Mouse (Mus musculus): Measurements from ENCODE around the gene Gm12258. TPM values are rescaled to one million over a fixed set of nuclear protein-coding genes. Genes with fewer than 3 reads are reported as not detected.
"Not testable (repeated sequence)": the region's sequence is repeated elsewhere in the genome, so short reads cannot be mapped to it uniquely, and the experiment has no call there.

Gene Gm12258
- 19.1 and 22.3 TPM in 2 replicates for polyA plus RNA-seq (2015; fragmentation: Nextera tagmentation; extraction: Ambion mirVana)

GRCm38 (mm10) chr11:58846919-58847461 is at the start of gene Gm12258:
TSS of gene Gm12258 (plus strand) at chr11:58847158.
- WGBS = under 1% methylated on average over 24 of the region's 24 CpGs
- Histone ChIP-seq H3K36me3 (peaks cover 35% of the 10 kb centered on the region), H3K27me3 (no peaks in the 10 kb centered on the region; the same call in 1 of the 2 replicates), H3K4me2 (peak within 1 kb of the TSS; percentile 90), H3K9ac (peak within 1 kb of the TSS; percentile 91), H3K9me3 (no peaks in the 10 kb centered on the region), H3K4me3 (peak within 1 kb of the TSS; percentile 84), H3K4me1 (replicated peaks) (peaks cover 17% of the 10 kb centered on the region), H3K27ac (replicated peaks) (peak within 1 kb of the TSS; percentile 86)
- peak; percentile 100 for ATAC-seq (ENCODE audit: low read depth)

- Histone ChIP-seq H3K4me2 (no peak overlapping the region), H3K4me1 (replicated peaks) (peaks cover 12% of the 10 kb centered on the region), H3K36me3 (no peaks in the 10 kb centered on the region), H3K27me3 (no peaks in the 10 kb centered on the region), H3K9me3 (no peaks in the 10 kb centered on the region), H3K27ac (replicated peaks) (no peak overlapping the region), H3K4me3 (no peak overlapping the region), H3K9ac (no peak overlapping the region)
- ATAC-seq (ENCODE audit: low read depth) = no peak
- 82% methylated on average over 5 of the region's 5 CpGs for WGBS
These were observed 47.2 kb upstream of the Gm12258 start for GRCm38 (mm10) chr11:58799747-58800146.

- peak within 1 kb of the TSS; percentile 18; the same call in 1 of the 2 replicates for H3K4me2 ChIP-seq
- no peaks in the 10 kb centered on the region for H3K9me3 ChIP-seq
- H3K4me1 ChIP-seq (replicated peaks) = peaks cover 12% of the 10 kb centered on the region
- no peak within 1 kb of the TSS for H3K27ac ChIP-seq (replicated peaks)
- no peak within 1 kb of the TSS for H3K4me3 ChIP-seq
- H3K9ac ChIP-seq = no peak within 1 kb of the TSS; the same call in 1 of the 2 replicates
- ATAC-seq (ENCODE audit: low read depth) = peak; percentile 59
- 38% methylated on average over 14 of the region's 14 CpGs for WGBS
- H3K27me3 ChIP-seq = no peaks in the 10 kb centered on the region
- H3K36me3 ChIP-seq = no peaks in the 10 kb centered on the region
These were observed 45.3 kb upstream of the Gm12258 start, which contains the start of gene Fam183b for GRCm38 (mm10) chr11:58801558-58802228. TSS of gene Fam183b (minus strand) at chr11:58801960.

- H3K27me3 ChIP-seq = no peaks in the 10 kb centered on the region
- H3K9ac ChIP-seq = no peak overlapping the region
- H3K36me3 ChIP-seq = no peaks in the 10 kb centered on the region
- ATAC-seq (ENCODE audit: low read depth) = no peak
- H3K9me3 ChIP-seq = no peaks in the 10 kb centered on the region
- no peak overlapping the region for H3K4me2 ChIP-seq
- WGBS = 80% methylated on average over 4 of the region's 4 CpGs
- peaks cover 12% of the 10 kb centered on the region for H3K4me1 ChIP-seq (replicated peaks)
- no peak overlapping the region for H3K4me3 ChIP-seq
- no peak overlapping the region for H3K27ac ChIP-seq (replicated peaks)
These were observed 43.1 kb upstream of the Gm12258 start for GRCm38 (mm10) chr11:58803871-58804270.

GRCm38 (mm10) chr11:58804393-58804792 is 42.6 kb upstream of the Gm12258 start:
- WGBS = 81% methylated on average over 2 of the region's 2 CpGs
- Histone ChIP-seq H3K27me3 (no peaks in the 10 kb centered on the region), H3K4me1 (replicated peaks) (peaks cover 12% of the 10 kb centered on the region), H3K4me3 (no peak overlapping the region), H3K4me2 (no peak overlapping the region), H3K27ac (replicated peaks) (no peak overlapping the region), H3K9ac (no peak overlapping the region), H3K9me3 (no peaks in the 10 kb centered on the region), H3K36me3 (no peaks in the 10 kb centered on the region)
- no peak for ATAC-seq (ENCODE audit: low read depth)

GRCm38 (mm10) chr11:58812001-58812400 is 35.0 kb upstream of the Gm12258 start:
- no peak for ATAC-seq (ENCODE audit: low read depth)
- H3K9ac ChIP-seq = no peak overlapping the region
- H3K9me3 ChIP-seq = no peaks in the 10 kb centered on the region
- H3K27ac ChIP-seq (replicated peaks) = no peak overlapping the region
- H3K4me2 ChIP-seq = no peak overlapping the region
- no peak overlapping the region for H3K4me3 ChIP-seq
- WGBS = 12% methylated on average over 1 of the region's 1 CpGs
- H3K4me1 ChIP-seq (replicated peaks) = no peaks in the 10 kb centered on the region
- H3K36me3 ChIP-seq = no peaks in the 10 kb centered on the region
- no peaks in the 10 kb centered on the region for H3K27me3 ChIP-seq

- H3K9me3 ChIP-seq; H3K4me2 ChIP-seq; H3K4me3 ChIP-seq; H3K27me3 ChIP-seq; H3K27ac ChIP-seq (replicated peaks); H3K4me1 ChIP-seq (replicated peaks); ATAC-seq (ENCODE audit: low read depth); H3K9ac ChIP-seq; H3K36me3 ChIP-seq: not testable (repeated sequence)
- WGBS = 54% methylated on average over 1 of the region's 1 CpGs
These were observed 32.3 kb upstream of the Gm12258 start, which contains the start of gene Olfr313 for GRCm38 (mm10) chr11:58814700-58815099. TSS of gene Olfr313 (plus strand) at chr11:58815000.

- H3K4me2 ChIP-seq = no peak overlapping the region
- H3K27me3 ChIP-seq = no peaks in the 10 kb centered on the region
- no peaks in the 10 kb centered on the region for H3K36me3 ChIP-seq
- no peak for ATAC-seq (ENCODE audit: low read depth)
- no peaks in the 10 kb centered on the region for H3K9me3 ChIP-seq
- 81% methylated on average over 1 of the region's 1 CpGs for WGBS
- no peak overlapping the region for H3K4me3 ChIP-seq
- H3K27ac ChIP-seq (replicated peaks) = no peak overlapping the region
- H3K4me1 ChIP-seq (replicated peaks) = no peaks in the 10 kb centered on the region
- no peak overlapping the region for H3K9ac ChIP-seq
These were observed 31.3 kb upstream of the Gm12258 start for GRCm38 (mm10) chr11:58815676-58816075.

GRCm38 (mm10) chr11:58828937-58829336 is 18.0 kb upstream of the Gm12258 start, which contains the start of gene Olfr312:
TSS of gene Olfr312 (plus strand) at chr11:58829237.
- H3K4me2 ChIP-seq = not testable (repeated sequence)

GRCm38 (mm10) chr11:58829764-58830163 is 17.2 kb upstream of the Gm12258 start:
- Histone ChIP-seq H3K4me2 (no peak overlapping the region), H3K36me3 (no peaks in the 10 kb centered on the region), H3K27me3 (no peaks in the 10 kb centered on the region), H3K9me3 (no peaks in the 10 kb centered on the region), H3K27ac (replicated peaks) (no peak overlapping the region), H3K4me1 (replicated peaks) (no peaks in the 10 kb centered on the region), H3K9ac (no peak overlapping the region), H3K4me3 (no peak overlapping the region)
- WGBS = 83% methylated on average over 3 of the region's 3 CpGs
- no peak for ATAC-seq (ENCODE audit: low read depth)

More at GRCm38 (mm10) chr11:58828937-58829336, 18.0 kb upstream of the Gm12258 start, which contains the start of gene Olfr312:
- H3K9me3 ChIP-seq; H3K9ac ChIP-seq; H3K36me3 ChIP-seq; ATAC-seq (ENCODE audit: low read depth); H3K4me3 ChIP-seq; H3K27me3 ChIP-seq; H3K27ac ChIP-seq (replicated peaks); H3K4me1 ChIP-seq (replicated peaks): not testable (repeated sequence)

- 84% methylated on average over 3 of the region's 3 CpGs for WGBS
- H3K9me3 ChIP-seq; H3K27ac ChIP-seq (replicated peaks); H3K36me3 ChIP-seq; ATAC-seq (ENCODE audit: low read depth); H3K9ac ChIP-seq; H3K4me2 ChIP-seq; H3K4me1 ChIP-seq (replicated peaks); H3K27me3 ChIP-seq; H3K4me3 ChIP-seq: not testable (repeated sequence)
These were observed 14.4 kb upstream of the Gm12258 start for GRCm38 (mm10) chr11:58832541-58832940.

- H3K27me3 ChIP-seq; H3K36me3 ChIP-seq; H3K9me3 ChIP-seq; H3K9ac ChIP-seq; ATAC-seq (ENCODE audit: low read depth); H3K4me1 ChIP-seq (replicated peaks); H3K27ac ChIP-seq (replicated peaks); H3K4me3 ChIP-seq; H3K4me2 ChIP-seq: not testable (repeated sequence)
These were observed 8.0 kb upstream of the Gm12258 start, which contains the start of gene Olfr311 for GRCm38 (mm10) chr11:58838951-58839350. TSS of gene Olfr311 (plus strand) at chr11:58839251.
